Mouse (Mus musculus) bone marrow macrophage, adult 2 months (primary cell): Measurements from ENCODE around the gene Rhoj.

Experiments
- CTCF ChIP-seq: IDR thresholded peaks from 2 replicates; pipeline ENCODE4 v1.5.1; 2012; ENCODE audit warnings: low read depth, mild to moderate bottlenecking, low read length, moderate library complexity
- POLR2A ChIP-seq: IDR thresholded peaks from 2 replicates; pipeline ENCODE4 v1.6.1; 2012; ENCODE audit warnings: mild to moderate bottlenecking, low read depth, low read length, borderline replicate concordance

DNA sequence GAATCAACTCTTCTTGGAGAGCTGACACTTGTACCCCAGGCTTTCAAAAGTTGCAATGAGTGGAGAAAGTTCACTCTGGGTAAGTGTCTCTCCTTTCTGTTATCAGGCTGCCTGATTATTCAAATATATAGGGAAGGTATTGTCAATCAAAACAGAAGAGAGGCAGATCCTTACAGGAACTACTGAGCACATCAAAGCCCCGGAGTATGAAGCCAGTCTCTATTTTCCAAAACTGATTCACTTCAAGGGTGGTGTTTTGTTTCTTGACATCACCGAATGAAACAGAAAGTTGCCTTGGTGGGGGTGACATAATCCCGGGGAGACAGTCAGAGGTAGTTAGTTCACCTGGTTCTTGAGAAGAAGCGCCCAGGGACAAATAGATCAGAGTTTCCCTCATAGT, 108.6 kb downstream of the Rhoj start, which contains the start of gene Gphb5:
- TF ChIP-seq CTCF (no peak), POLR2A (no peak)
